Mouse (Mus musculus) kidney, postnatal 0 days (tissue): ENCODE results near the gene LTO1. TPM values are rescaled to one million over a fixed set of nuclear protein-coding genes. Genes with fewer than 3 reads are reported as not detected.

ENCODE experiments used
- ATAC-seq: fragments of 200-750 bp; cut with Nextera tagmentation; replicated peaks from 2 replicates; pipeline ENCODE4 v1.8.0; 2017; ENCODE audit warnings: low read depth, moderate number of reproducible peaks, moderate TSS enrichment, moderate library complexity; ENCODE audit not compliant: low FRiP score
- DNase-seq: peaks from one replicate; pipeline ENCODE4 v3.0.0-alpha.2; 2016; ENCODE audit warnings: low spot score
- H3K27ac ChIP-seq: fragments of 300-500 bp; sonication (generic); 2 replicates; pipeline ENCODE4 v1.5.1; 2014; ENCODE audit warnings: mild to moderate bottlenecking
- H3K27me3 ChIP-seq: fragments of 300-500 bp; sonication (generic); 2 replicates; pipeline ENCODE4 v1.6.1; 2014; ENCODE audit warnings: low read length, mixed read lengths; ENCODE audit not compliant: insufficient read depth
- H3K36me3 ChIP-seq: fragments of 300-500 bp; sonication (generic); 2 replicates; pipeline ENCODE4 v1.6.1; 2014; ENCODE audit warnings: low read length, mixed read lengths; ENCODE audit not compliant: insufficient read depth
- H3K4me1 ChIP-seq: fragments of 300-500 bp; sonication (generic); replicated peaks from 2 replicates; pipeline ENCODE4 v1.6.1; 2014; ENCODE audit warnings: antibody characterized with exemption, low read length, mixed read lengths; ENCODE audit not compliant: insufficient read depth
- H3K4me2 ChIP-seq: fragments of 300-500 bp; sonication (generic); 2 replicates; pipeline ENCODE4 v1.6.1; 2014; ENCODE audit warnings: mild to moderate bottlenecking, low read length, moderate library complexity, mixed read lengths
- H3K4me3 ChIP-seq: fragments of 300-500 bp; sonication (generic); replicated peaks from 2 replicates; pipeline ENCODE4 v1.5.1; 2014; ENCODE audit warnings: low read depth, low read length
- H3K9ac ChIP-seq: fragments of 300-500 bp; sonication (generic); 2 replicates; pipeline ENCODE4 v1.6.1; 2014; ENCODE audit warnings: low read depth, low read length
- H3K9me3 ChIP-seq: fragments of 300-500 bp; sonication (generic); replicated peaks from 2 replicates; pipeline ENCODE4 v1.6.1; 2016; ENCODE audit warnings: low read length, inconsistent platforms, mixed read lengths
- CTCF ChIP-seq: IDR thresholded peaks from 2 replicates; pipeline ENCODE4 v1.5.1; 2016; ENCODE audit warnings: antibody characterized with exemption, low read depth, mild to moderate bottlenecking, moderate library complexity
- WGBS: fragments of 180-500 bp; shearing (Covaris S2); extraction: QIAGEN DNeasy Blood & Tissue Kit; methylation state at CpG from one replicate; pipeline ENCODE4 v1.1.7; 2014; 5-methylcytosine and 5-hydroxymethylcytosine counted together
- polyA plus RNA-seq: library from polyadenylated mRNA; unstranded; fragments of >200 nt; fragmentation: Nextera tagmentation; extraction: Ambion mirVana; gene quantifications from 2 replicates; pipeline ENCODE4 v1.2.1, GENCODE M21; 2015

The LTO1 gene
- polyA plus RNA-seq: 22.4 and 25.9 TPM in 2 replicates

- no peak for TF ChIP-seq CTCF
- peaks cover 13% of the 10 kb centered on the region; the same call in 1 of the 2 replicates for H3K36me3 ChIP-seq
- no peaks in the 10 kb centered on the region for H3K9me3 ChIP-seq
- peak within 1 kb of the TSS; percentile 73 for H3K27ac ChIP-seq
- peak within 1 kb of the TSS; percentile 93 for H3K4me2 ChIP-seq
- ATAC-seq: peak; percentile 82
- WGBS: 1% methylated on average over 55 of the region's 55 CpGs
- H3K27me3 ChIP-seq: no peaks in the 10 kb centered on the region
- peak within 1 kb of the TSS; percentile 82 for H3K9ac ChIP-seq
- H3K4me1 ChIP-seq: peaks cover 6% of the 10 kb centered on the region
- peak within 1 kb of the TSS; percentile 89 for H3K4me3 ChIP-seq
- peak; percentile 95 for DNase-seq
Measured at GRCm38 (mm10) chr7:144914948-144915750, at the start of gene LTO1. Gene LTO1, plus strand, starts transcription at chr7:144915100.

- no peak for DNase-seq
- H3K9me3 ChIP-seq: no peaks in the 10 kb centered on the region
- no peak for TF ChIP-seq CTCF
- 59% methylated on average over 4 of the region's 4 CpGs for WGBS
- no peaks in the 10 kb centered on the region for H3K36me3 ChIP-seq
- no peak overlapping the region for H3K4me2 ChIP-seq
- no peak overlapping the region for H3K4me3 ChIP-seq
- peaks cover 21% of the 10 kb centered on the region for H3K27me3 ChIP-seq
- no peaks in the 10 kb centered on the region for H3K4me1 ChIP-seq
- H3K27ac ChIP-seq: no peak overlapping the region
- no peak for ATAC-seq
- no peak overlapping the region for H3K9ac ChIP-seq
Measured at GRCm38 (mm10) chr7:144867161-144867560, 47.7 kb upstream of the LTO1 start.

- Histone ChIP-seq H3K27me3 (peaks cover 19% of the 10 kb centered on the region), H3K9me3 (no peaks in the 10 kb centered on the region), H3K4me3 (no peak overlapping the region), H3K9ac (no peak overlapping the region), H3K4me2 (no peak overlapping the region), H3K36me3 (no peaks in the 10 kb centered on the region), H3K4me1 (no peaks in the 10 kb centered on the region), H3K27ac (no peak overlapping the region)
- ATAC-seq (no peak), DNase-seq (no peak)
- TF ChIP-seq CTCF: no peak
- 81% methylated on average over 8 of the region's 8 CpGs for WGBS
Measured at GRCm38 (mm10) chr7:144867602-144868001, 47.3 kb upstream of the LTO1 start.

GRCm38 (mm10) chr7:144872420-144872819 is 42.5 kb upstream of the LTO1 start:
- Histone ChIP-seq H3K4me2 (no peak overlapping the region), H3K36me3 (no peaks in the 10 kb centered on the region), H3K4me1 (no peaks in the 10 kb centered on the region), H3K9me3 (no peaks in the 10 kb centered on the region), H3K27me3 (no peaks in the 10 kb centered on the region), H3K9ac (no peak overlapping the region), H3K27ac (no peak overlapping the region), H3K4me3 (no peak overlapping the region)
- no peak for TF ChIP-seq CTCF
- 52% methylated on average over 4 of the region's 4 CpGs for WGBS
- DNase-seq: no peak
- ATAC-seq: no peak

GRCm38 (mm10) chr7:144873160-144873559 is 41.7 kb upstream of the LTO1 start:
- H3K27me3 ChIP-seq: no peaks in the 10 kb centered on the region
- H3K9ac ChIP-seq: no peak overlapping the region
- H3K4me2 ChIP-seq: no peak overlapping the region
- no peaks in the 10 kb centered on the region for H3K9me3 ChIP-seq
- WGBS: 66% methylated on average over 4 of the region's 4 CpGs
- ATAC-seq: no peak
- TF ChIP-seq CTCF: no peak
- H3K36me3 ChIP-seq: no peaks in the 10 kb centered on the region
- H3K4me1 ChIP-seq: no peaks in the 10 kb centered on the region
- H3K27ac ChIP-seq: no peak overlapping the region
- no peak for DNase-seq
- no peak overlapping the region for H3K4me3 ChIP-seq

- Histone ChIP-seq H3K4me2 (no peak overlapping the region), H3K9me3 (no peaks in the 10 kb centered on the region), H3K4me3 (no peak overlapping the region), H3K36me3 (no peaks in the 10 kb centered on the region), H3K27me3 (no peaks in the 10 kb centered on the region), H3K9ac (no peak overlapping the region), H3K27ac (no peak overlapping the region), H3K4me1 (no peaks in the 10 kb centered on the region)
- 59% methylated on average over 4 of the region's 4 CpGs for WGBS
- ATAC-seq (no peak), DNase-seq (no peak)
- TF ChIP-seq CTCF: no peak
Measured at GRCm38 (mm10) chr7:144874226-144874625, 40.7 kb upstream of the LTO1 start.
